Mouse (Mus musculus) erythroid progenitor cell, adult 5-6 weeks (primary cell): Measurements from ENCODE around the gene Iqsec1. TPM values are rescaled to one million over a fixed set of nuclear protein-coding genes. Genes with fewer than 3 reads are reported as not detected.
A peak's percentile ranks its signal among the peaks of the same experiment; 100 is the strongest.

Experiments used
- ATAC-seq: replicated peaks from 2 replicates; pipeline ENCODE4 v1.8.0; 2016; ENCODE audit warnings: moderate number of reproducible peaks, mild to moderate bottlenecking, moderate TSS enrichment, inconsistent platforms; ENCODE audit not compliant: poor library complexity, low FRiP score, severe bottlenecking
- total RNA-seq, 2 experiments: library from RNA; stranded (forward) in 1 of 2; stranded (reverse) in 1 of 2; fragments of 150-400 nt in 1 of 2; fragments of 186-747, 209-891 nt in 1 of 2; gene quantifications; 2 replicates each; pipeline versions ENCODE4 v1.2.3 to v1.2.4; 2015 to 2017; ENCODE audit warnings: low replicate concordance in 2 of 2

Iqsec1 gene
- total RNA-seq, 2 experiments from 2014 or later: 41.4 to 88.0 TPM

GRCm38 (mm10) chr6:90974279-90974678, 14.2 kb downstream of the Iqsec1 start:
- no peak for ATAC-seq

GRCm38 (mm10) chr6:90969341-90969871, 19.1 kb downstream of the Iqsec1 start:
- no peak for ATAC-seq

- ATAC-seq: no peak
Measured at GRCm38 (mm10) chr6:90953349-90953748, 35.1 kb downstream of the Iqsec1 start.

GRCm38 (mm10) chr6:90950936-90951335, 37.5 kb downstream of the Iqsec1 start:
- ATAC-seq: no peak

GRCm38 (mm10) chr6:90948097-90948496, 40.4 kb downstream of the Iqsec1 start:
- ATAC-seq: no peak

GRCm38 (mm10) chr6:90945560-90946230, 42.8 kb downstream of the Iqsec1 start:
- ATAC-seq: no peak

GRCm38 (mm10) chr6:90941257-90941656, 47.2 kb downstream of the Iqsec1 start:
- ATAC-seq: no peak

- no peak for ATAC-seq
Measured at GRCm38 (mm10) chr6:90933656-90934055, 54.8 kb downstream of the Iqsec1 start.

- ATAC-seq: no peak
Measured at GRCm38 (mm10) chr6:90928806-90929205, 59.7 kb downstream of the Iqsec1 start.

GRCm38 (mm10) chr6:90925472-90925871, 63.0 kb downstream of the Iqsec1 start:
- ATAC-seq: peak; percentile 13; the same call in 1 of the 2 replicates

- ATAC-seq: no peak
Measured at GRCm38 (mm10) chr6:90924796-90925195, 63.7 kb downstream of the Iqsec1 start.

GRCm38 (mm10) chr6:90924379-90924778, 64.1 kb downstream of the Iqsec1 start:
- ATAC-seq: no peak

GRCm38 (mm10) chr6:90921259-90921946, 67.1 kb downstream of the Iqsec1 start:
- ATAC-seq: no peak

- ATAC-seq: no peak
Measured at GRCm38 (mm10) chr6:90920510-90921220, 67.8 kb downstream of the Iqsec1 start.

- ATAC-seq: no peak
Measured at GRCm38 (mm10) chr6:90919636-90920420, 68.7 kb downstream of the Iqsec1 start.

GRCm38 (mm10) chr6:90915585-90915984, 72.9 kb downstream of the Iqsec1 start:
- ATAC-seq: no peak

GRCm38 (mm10) chr6:90913771-90914170, 74.7 kb downstream of the Iqsec1 start:
- no peak for ATAC-seq

GRCm38 (mm10) chr6:90912768-90913167, 75.7 kb downstream of the Iqsec1 start:
- ATAC-seq: no peak

GRCm38 (mm10) chr6:90904143-90904542, 84.3 kb downstream of the Iqsec1 start:
- no peak for ATAC-seq

- no peak for ATAC-seq
Measured at GRCm38 (mm10) chr6:90900302-90900701, 88.2 kb downstream of the Iqsec1 start.
